Mouse (Mus musculus): ENCODE measurements around the gene Galnt4.
A peak's percentile ranks its signal among the peaks of the same experiment; 100 is the strongest.
"Not testable (repeated sequence)": the region's sequence is repeated elsewhere in the genome, so short reads cannot be mapped to it uniquely, and the experiment has no call there.

Galnt4 gene

GRCm38 (mm10) chr10:99156808-99157207, 48.8 kb downstream of the Galnt4 start:
- DNase-seq (ENCODE audit: low spot score in 2 of 2) = no peak

GRCm38 (mm10) chr10:99157697-99158096, 49.7 kb downstream of the Galnt4 start:
- not testable (repeated sequence) for DNase-seq (ENCODE audit: low spot score in 2 of 2)

DNA sequence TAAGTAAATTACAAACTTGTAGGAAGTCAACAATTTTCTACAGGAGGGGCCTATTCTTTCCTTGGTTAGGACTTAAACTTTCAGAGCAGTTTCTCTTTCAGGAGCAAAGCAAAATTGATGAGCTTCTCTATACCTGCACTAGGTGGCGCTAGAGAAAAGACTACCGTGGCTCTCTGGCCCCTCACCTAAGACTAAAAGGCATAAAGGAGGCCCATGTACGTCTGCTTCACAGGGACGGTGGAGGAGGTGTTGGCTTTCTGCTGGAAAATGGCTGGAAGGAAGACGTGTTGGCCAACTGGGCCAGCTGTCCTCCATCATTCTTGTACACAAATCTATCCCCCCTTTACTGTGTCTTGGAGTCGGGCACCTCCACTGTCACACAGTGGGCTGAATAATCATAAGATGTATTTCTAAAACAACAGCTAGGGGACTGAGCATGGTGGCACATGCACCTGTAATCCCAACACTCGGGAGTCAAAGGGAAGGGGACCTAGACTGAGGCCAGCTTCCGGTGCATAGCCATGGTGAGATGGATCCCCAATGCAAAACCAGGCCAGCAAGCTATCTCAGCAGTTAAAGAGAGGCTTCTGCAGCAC, 54.1 kb downstream of the Galnt4 start:
- peak in 1 of 2 experiments; percentile 44 for DNase-seq (ENCODE audit: low spot score in 2 of 2)

Measured in spleen, postnatal 10 days (tissue).